Mouse (Mus musculus): ENCODE measurements around the gene Scn9a. TPM values are rescaled to one million over a fixed set of nuclear protein-coding genes. Genes with fewer than 3 reads are reported as not detected.

Scn9a gene
- polyA plus RNA-seq (2014; fragmentation: Illumina TruSeq; extraction: RNeasy Lipid Tissue Mini Kit (QIAGEN cat#74804); ENCODE audit: low read depth, low replicate concordance), result not detected

GRCm38 (mm10) chr2:66634580-66635359 is at the start of gene Scn9a:
Scn9a (minus strand) TSS chr2:66634962.

DNA sequence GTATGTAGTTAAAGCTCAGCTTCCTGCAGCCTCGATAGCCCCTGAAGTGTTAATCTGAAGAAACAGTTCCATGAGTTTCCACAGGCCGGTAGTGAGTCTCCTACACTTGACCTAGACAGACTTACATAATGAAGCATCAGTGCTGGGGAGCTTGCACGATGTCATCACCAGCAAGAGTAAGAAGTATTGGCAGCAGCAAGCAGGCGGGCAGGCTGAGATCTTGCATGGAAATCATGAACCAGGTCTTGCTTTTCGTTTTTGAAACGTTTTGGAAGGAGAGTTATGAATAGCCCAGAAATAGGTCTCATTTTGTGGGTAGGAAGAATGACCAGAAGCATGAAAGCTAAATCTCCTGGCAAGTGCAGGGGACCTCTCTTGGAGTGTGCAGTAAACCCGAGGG is 194.1 kb downstream of the Scn9a start, which contains the start of gene Scn1a:
Scn1a (minus strand) TSS at position 130 of the 400 bp plus-strand sequence.

Other genes starting within 250 kb of the Scn9a start
- gene Scn1a, start 194.1 kb downstream of the Scn9a start, polyA plus RNA-seq (2014; fragmentation: Illumina TruSeq; extraction: RNeasy Lipid Tissue Mini Kit (QIAGEN cat#74804); ENCODE audit: low read depth, low replicate concordance), result 1.1 TPM
- gene Scn7a, start 150.0 kb upstream of the Scn9a start, polyA plus RNA-seq (2014; fragmentation: Illumina TruSeq; extraction: RNeasy Lipid Tissue Mini Kit (QIAGEN cat#74804); ENCODE audit: low read depth, low replicate concordance), result 3.0 TPM